Mouse (Mus musculus) embryonic fibroblast, embryonic 13.5 days (primary cell): ENCODE data around the gene Hoxa6. TPM values are rescaled to one million over a fixed set of nuclear protein-coding genes. Genes with fewer than 3 reads are reported as not detected.

Experiments used
- H3K27ac ChIP-seq: 2 replicates; pipeline ENCODE4 v1.5.1; 2012; ENCODE audit warnings: low read length, control low read depth, inconsistent platforms; ENCODE audit not compliant: insufficient read depth
- H3K4me1 ChIP-seq: 2 replicates; pipeline ENCODE4 v1.6.1; 2011; ENCODE audit warnings: low read length; ENCODE audit not compliant: control insufficient read depth, insufficient read depth
- H3K4me3 ChIP-seq: 2 replicates; pipeline ENCODE4 v1.5.1; 2011; ENCODE audit warnings: mild to moderate bottlenecking, control low read depth, low read length; ENCODE audit not compliant: insufficient read depth
- CTCF ChIP-seq: IDR thresholded peaks from 2 replicates; pipeline ENCODE4 v1.5.1; 2011; ENCODE audit warnings: mild to moderate bottlenecking, control low read depth, low read length, moderate library complexity, borderline replicate concordance; ENCODE audit not compliant: insufficient read depth
- POLR2A ChIP-seq: IDR thresholded peaks from 2 replicates; pipeline ENCODE4 v1.6.1; 2011; ENCODE audit warnings: low read depth, mild to moderate bottlenecking, control low read depth, low read length, moderate library complexity
- polyA plus RNA-seq: library from polyadenylated mRNA; stranded (reverse); fragments of >200 nt; gene quantifications from 2 replicates; pipeline ENCODE4 v1.2.4, GENCODE M21; 2011; ENCODE audit warnings: low read depth; ENCODE audit not compliant: missing spikeins, insufficient read length

Hoxa6 gene
- polyA plus RNA-seq, 1 experiment, result 2.8 TPM

DNA sequence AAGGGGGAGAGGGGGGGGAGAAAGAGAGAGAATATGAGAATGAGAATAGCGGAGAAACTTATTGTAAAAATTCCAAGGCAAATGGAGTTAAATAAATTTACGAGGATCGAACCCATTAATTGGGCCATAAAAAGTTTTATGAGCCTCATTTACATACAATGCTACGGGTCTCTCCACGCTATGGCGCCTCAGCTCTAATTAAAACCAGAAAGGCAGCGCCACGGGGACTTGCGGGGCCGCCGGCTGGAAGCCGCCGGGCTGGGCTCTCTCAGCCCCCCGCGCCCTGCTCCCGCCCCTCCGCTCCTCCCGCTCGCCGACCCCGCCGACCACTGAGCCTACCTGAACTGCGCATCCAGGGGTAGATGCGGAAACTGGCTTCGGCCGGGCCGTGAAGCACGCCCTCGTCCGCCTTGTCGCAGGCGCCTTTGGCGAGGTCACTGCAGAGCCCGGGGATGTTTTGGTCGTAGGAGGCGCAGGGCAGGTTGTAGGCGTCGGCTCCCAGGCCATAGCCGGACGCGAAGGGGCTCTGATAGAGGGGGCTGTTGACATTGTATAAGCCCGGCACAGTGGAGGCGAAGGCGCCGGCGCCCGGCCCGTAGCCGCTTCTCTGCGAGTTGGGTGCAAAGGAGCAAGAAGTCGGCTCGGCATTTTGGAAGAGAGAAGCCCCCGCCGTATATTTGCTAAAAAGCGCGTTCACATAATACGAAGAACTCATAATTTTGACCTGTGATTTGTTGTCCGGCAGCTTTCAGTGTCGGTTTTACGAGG lies 8.4 kb upstream of the Hoxa6 start:
- Histone ChIP-seq H3K4me1 (no peaks in the 10 kb centered on the region), H3K27ac (no peak overlapping the region)
- TF ChIP-seq CTCF, result no peak
- TF ChIP-seq POLR2A, result no peak

GRCm38 (mm10) chr6:52215771-52216535 lies 7.4 kb upstream of the Hoxa6 start:
- H3K4me1 ChIP-seq, result no peaks in the 10 kb centered on the region
- no peak for TF ChIP-seq POLR2A
- no peak for TF ChIP-seq CTCF
- no peak overlapping the region for H3K27ac ChIP-seq
- peak overlapping the region; percentile 44 for H3K4me3 ChIP-seq

More for the DNA sequence above, 8.4 kb upstream of the Hoxa6 start:
- H3K4me3 ChIP-seq, result peak overlapping the region; percentile 44

DNA sequence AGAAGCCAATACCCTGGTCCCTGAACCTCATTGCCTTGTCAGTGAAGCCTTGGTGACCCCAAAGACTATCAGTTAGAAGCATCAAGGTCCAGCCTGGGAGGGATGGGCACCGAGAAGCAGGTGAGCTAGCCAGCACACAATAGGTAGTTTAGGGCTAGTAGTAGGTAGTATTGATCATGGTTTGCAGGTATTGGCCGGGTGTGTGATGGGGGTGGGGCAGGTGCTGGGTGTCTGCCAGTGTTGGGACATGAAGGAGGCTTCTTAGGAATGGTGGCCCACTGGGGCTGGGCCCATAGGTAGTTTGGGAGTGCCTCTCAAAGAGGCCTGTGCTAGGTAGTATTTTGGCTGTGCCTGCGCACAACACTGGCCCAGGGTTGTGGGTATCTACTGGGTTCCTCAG lies 6.5 kb upstream of the Hoxa6 start:
- Histone ChIP-seq H3K27ac (no peak overlapping the region), H3K4me3 (no peak overlapping the region), H3K4me1 (no peaks in the 10 kb centered on the region)
- TF ChIP-seq CTCF (no peak), POLR2A (no peak)

DNA sequence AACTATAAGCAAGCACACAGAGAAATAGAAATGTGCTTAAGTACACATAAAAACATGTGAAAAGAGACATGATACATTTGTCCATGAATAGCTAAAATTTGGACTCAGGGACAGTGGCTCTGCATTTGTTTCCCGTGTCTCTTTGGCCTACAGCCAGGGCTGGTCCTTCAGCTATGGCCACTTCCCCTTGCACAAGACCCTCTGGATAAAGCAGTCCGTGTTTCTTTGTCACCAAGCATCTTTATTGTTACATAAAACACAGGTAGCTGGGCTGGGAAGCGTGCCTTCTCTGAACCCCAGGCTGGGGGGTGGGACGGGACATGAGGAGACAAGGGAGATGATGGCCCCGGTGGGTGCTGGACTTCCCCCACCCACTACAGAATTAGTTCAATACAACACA lies 5.7 kb upstream of the Hoxa6 start:
- H3K4me3 ChIP-seq, result no peak overlapping the region
- H3K27ac ChIP-seq, result no peak overlapping the region
- TF ChIP-seq CTCF (no peak), POLR2A (no peak)
- no peaks in the 10 kb centered on the region for H3K4me1 ChIP-seq

GRCm38 (mm10) chr6:52213119-52213986 lies 4.8 kb upstream of the Hoxa6 start, which contains the start of the genes Hoxa3 and Gm28308:
Gene Hoxa3 (minus strand): TSS chr6:52213336.
Gene Gm28308 (minus strand): TSS chr6:52213339.
- Histone ChIP-seq H3K4me3 (peak within 1 kb of the TSS; percentile 71), H3K27ac (peak within 1 kb of the TSS; percentile 75), H3K4me1 (no peaks in the 10 kb centered on the region)
- peak; percentile 96 for TF ChIP-seq POLR2A
- no peak for TF ChIP-seq CTCF

GRCm38 (mm10) chr6:52212556-52213118 lies 4.1 kb upstream of the Hoxa6 start:
- H3K4me1 ChIP-seq, result no peaks in the 10 kb centered on the region
- H3K4me3 ChIP-seq, result peak overlapping the region; percentile 71
- peak overlapping the region; percentile 75 for H3K27ac ChIP-seq
- TF ChIP-seq POLR2A, result 0 out of 2 replicates have a peak, but pooled peaks have one; percentile 16
- no peak for TF ChIP-seq CTCF

DNA sequence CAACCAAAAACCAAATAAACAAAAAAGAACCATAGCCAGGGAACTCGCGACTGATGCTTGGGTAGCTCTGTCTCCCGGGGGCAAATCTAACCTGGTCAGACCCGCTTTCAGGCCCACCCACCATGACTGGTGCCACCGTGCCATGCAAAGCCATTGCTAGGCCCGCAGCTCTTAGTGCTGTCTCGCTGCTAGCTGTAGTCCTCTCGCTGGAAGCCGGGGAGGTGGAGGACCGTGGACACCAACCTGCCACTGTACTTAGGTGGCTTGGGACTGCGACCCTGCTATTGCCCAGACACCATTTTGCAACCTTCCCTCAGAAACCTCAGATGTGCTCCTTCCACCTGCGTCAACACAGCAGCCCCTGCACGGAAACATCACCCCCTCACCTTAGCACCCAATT lies 3.4 kb upstream of the Hoxa6 start:
- H3K4me1 ChIP-seq, result no peaks in the 10 kb centered on the region
- H3K4me3 ChIP-seq, result peak overlapping the region; percentile 71
- 0 out of 2 replicates have a peak overlapping the region, but pooled peaks have one; percentile 75 for H3K27ac ChIP-seq
- TF ChIP-seq CTCF, result no peak
- TF ChIP-seq POLR2A, result no peak; the same call in 1 of the 2 replicates

GRCm38 (mm10) chr6:52211170-52211935 lies 2.8 kb upstream of the Hoxa6 start:
- TF ChIP-seq CTCF (peak; percentile 53; the same call in 1 of the 2 replicates), POLR2A (peak; percentile 41; the same call in 1 of the 2 replicates)
- Histone ChIP-seq H3K4me3 (peak overlapping the region; percentile 71), H3K27ac (no peak overlapping the region), H3K4me1 (no peaks in the 10 kb centered on the region)

- H3K4me3 ChIP-seq, result peak overlapping the region; percentile 33
- no peaks in the 10 kb centered on the region for H3K4me1 ChIP-seq
- no peak for TF ChIP-seq POLR2A
- H3K27ac ChIP-seq, result no peak overlapping the region
Observed at GRCm38 (mm10) chr6:52209685-52210046, 1.1 kb upstream of the Hoxa6 start.
